Mouse (Mus musculus) limb, embryonic 11.5 days (tissue): ENCODE results near the gene Bysl. TPM values are rescaled to one million over a fixed set of nuclear protein-coding genes. Genes with fewer than 3 reads are reported as not detected.
"Not testable (repeated sequence)": the region's sequence is repeated elsewhere in the genome, so short reads cannot be mapped to it uniquely, and the experiment has no call there.

ENCODE experiments used
- ATAC-seq: fragments of 200-750 bp; cut with Nextera tagmentation; 2 replicates; pipeline ENCODE4 v1.8.0; 2017; ENCODE audit warnings: low read depth; ENCODE audit not compliant: insufficient number of reproducible peaks, low FRiP score, low TSS enrichment
- DNase-seq: peaks from one replicate; pipeline ENCODE4 v3.0.0-alpha.2; 2015; ENCODE audit warnings: low spot score
- H3K27ac ChIP-seq: fragments of 300-500 bp; sonication (generic); replicated peaks from 2 replicates; pipeline ENCODE4 v1.5.1; 2014; ENCODE audit warnings: low read depth, mild to moderate bottlenecking, low read length
- H3K27me3 ChIP-seq: fragments of 300-500 bp; sonication (generic); 2 replicates; pipeline ENCODE4 v1.6.1; 2014; ENCODE audit warnings: mild to moderate bottlenecking, low read length, mixed read lengths; ENCODE audit not compliant: control insufficient read depth, insufficient read depth
- H3K36me3 ChIP-seq: fragments of 300-500 bp; sonication (generic); 2 replicates; pipeline ENCODE4 v1.6.1; 2014; ENCODE audit warnings: mild to moderate bottlenecking, low read length, moderate library complexity, mixed read lengths; ENCODE audit not compliant: control insufficient read depth, insufficient read depth
- H3K4me1 ChIP-seq: fragments of 300-500 bp; sonication (generic); 2 replicates; pipeline ENCODE4 v1.6.1; 2014; ENCODE audit warnings: low read length, mixed read lengths; ENCODE audit not compliant: control insufficient read depth, insufficient read depth
- H3K4me2 ChIP-seq: fragments of 300-500 bp; sonication (generic); 2 replicates; pipeline ENCODE4 v1.6.1; 2014; ENCODE audit warnings: low read depth, mild to moderate bottlenecking, moderate library complexity; ENCODE audit not compliant: severe bottlenecking
- H3K4me3 ChIP-seq: fragments of 300-500 bp; sonication (generic); 2 replicates; pipeline ENCODE4 v1.5.1; 2014; ENCODE audit warnings: low read depth, low read length
- H3K9ac ChIP-seq: fragments of 300-500 bp; sonication (generic); 2 replicates; pipeline ENCODE4 v1.6.1; 2014; ENCODE audit warnings: mild to moderate bottlenecking, low read length
- H3K9me3 ChIP-seq: fragments of 300-500 bp; sonication (generic); 2 replicates; pipeline ENCODE4 v1.6.1; 2016; ENCODE audit warnings: low read length; ENCODE audit not compliant: control insufficient read depth
- WGBS: fragments of 180-500 bp; shearing (Covaris S2); extraction: QIAGEN DNeasy Blood & Tissue Kit; methylation state at CpG from one replicate; pipeline ENCODE4 v1.1.7; 2014; 5-methylcytosine and 5-hydroxymethylcytosine counted together
- polyA plus RNA-seq: library from polyadenylated mRNA; unstranded; fragments of >200 nt; fragmentation: Nextera tagmentation; extraction: Ambion mirVana; gene quantifications from 2 replicates; pipeline ENCODE4 v1.2.1, GENCODE M21; 2014

Gene Bysl
- polyA plus RNA-seq, 1 experiment from 2014 or later: 30.7 TPM

GRCm38 (mm10) chr17:47598580-47599304 is 12.6 kb downstream of the Bysl start:
- H3K27ac ChIP-seq, H3K4me2 ChIP-seq: not testable (repeated sequence)
- peaks cover 16% of the 10 kb centered on the region; the same call in 1 of the 2 replicates for H3K36me3 ChIP-seq

GRCm38 (mm10) chr17:47597838-47598579 is 13.3 kb downstream of the Bysl start:
- Histone ChIP-seq H3K4me1 (peaks cover 24% of the 10 kb centered on the region), H3K9ac (no peak overlapping the region), H3K27ac (no peak overlapping the region), H3K9me3 (no peaks in the 10 kb centered on the region), H3K36me3 (peaks cover 14% of the 10 kb centered on the region; the same call in 1 of the 2 replicates), H3K27me3 (no peaks in the 10 kb centered on the region), H3K4me3 (no peak overlapping the region), H3K4me2 (no peak overlapping the region)
- 34% methylated on average over 10 of the region's 10 CpGs for WGBS
- peak; percentile 62 for DNase-seq
- no peak for ATAC-seq

More at GRCm38 (mm10) chr17:47598580-47599304, 12.6 kb downstream of the Bysl start:
- H3K9ac ChIP-seq, DNase-seq, ATAC-seq, H3K27me3 ChIP-seq, H3K9me3 ChIP-seq, H3K4me3 ChIP-seq: not testable (repeated sequence)
- 87% methylated on average over 10 of the region's 10 CpGs for WGBS
- peaks cover 24% of the 10 kb centered on the region for H3K4me1 ChIP-seq

GRCm38 (mm10) chr17:47597261-47597660 is 14.0 kb downstream of the Bysl start:
- ATAC-seq (no peak), DNase-seq (no peak)
- H3K4me2 ChIP-seq: peak overlapping the region; percentile 87
- H3K9me3 ChIP-seq: no peaks in the 10 kb centered on the region
- 64% methylated on average over 13 of the region's 13 CpGs for WGBS
- peaks cover 26% of the 10 kb centered on the region for H3K4me1 ChIP-seq
- H3K4me3 ChIP-seq: no peak overlapping the region
- peak overlapping the region; percentile 47; the same call in 1 of the 2 replicates for H3K27ac ChIP-seq
- H3K9ac ChIP-seq: peak overlapping the region; percentile 37; the same call in 1 of the 2 replicates
- peaks cover 14% of the 10 kb centered on the region; the same call in 1 of the 2 replicates for H3K36me3 ChIP-seq
- H3K27me3 ChIP-seq: no peaks in the 10 kb centered on the region

- peak overlapping the region; percentile 87 for H3K4me2 ChIP-seq
- peaks cover 14% of the 10 kb centered on the region; the same call in 1 of the 2 replicates for H3K36me3 ChIP-seq
- ATAC-seq (no peak), DNase-seq (no peak)
- 69% methylated on average over 5 of the region's 5 CpGs for WGBS
- no peak overlapping the region; the same call in 1 of the 2 replicates for H3K4me3 ChIP-seq
- H3K9ac ChIP-seq: peak overlapping the region; percentile 89
- H3K9me3 ChIP-seq: no peaks in the 10 kb centered on the region
- peak overlapping the region; percentile 91; the same call in 1 of the 2 replicates for H3K27ac ChIP-seq
- H3K27me3 ChIP-seq: no peaks in the 10 kb centered on the region
- H3K4me1 ChIP-seq: peaks cover 26% of the 10 kb centered on the region
Measured at GRCm38 (mm10) chr17:47596839-47597164, 14.5 kb downstream of the Bysl start.

GRCm38 (mm10) chr17:47596162-47596838 is 15.0 kb downstream of the Bysl start:
- peaks cover 11% of the 10 kb centered on the region; the same call in 1 of the 2 replicates for H3K36me3 ChIP-seq

GRCm38 (mm10) chr17:47595248-47596161 is 15.8 kb downstream of the Bysl start:
- Histone ChIP-seq H3K9me3 (no peaks in the 10 kb centered on the region), H3K27me3 (no peaks in the 10 kb centered on the region), H3K4me2 (peak overlapping the region; percentile 87), H3K9ac (peak overlapping the region; percentile 89), H3K36me3 (peaks cover 8% of the 10 kb centered on the region; the same call in 1 of the 2 replicates), H3K27ac (peak overlapping the region; percentile 91), H3K4me3 (peak overlapping the region; percentile 92), H3K4me1 (peaks cover 26% of the 10 kb centered on the region)
- DNase-seq (peak; percentile 79), ATAC-seq (peak; percentile 69)
- 1% methylated on average over 21 of the region's 21 CpGs for WGBS

More at GRCm38 (mm10) chr17:47596162-47596838, 15.0 kb downstream of the Bysl start:
- Histone ChIP-seq H3K4me1 (peaks cover 26% of the 10 kb centered on the region), H3K27ac (peak overlapping the region; percentile 91), H3K4me2 (peak overlapping the region; percentile 87), H3K9me3 (no peaks in the 10 kb centered on the region), H3K27me3 (no peaks in the 10 kb centered on the region), H3K9ac (peak overlapping the region; percentile 89), H3K4me3 (peak overlapping the region; percentile 92)
- ATAC-seq: no peak
- DNase-seq: no peak
- 26% methylated on average over 6 of the region's 6 CpGs for WGBS

- ATAC-seq (no peak), DNase-seq (peak; percentile 65)
- Histone ChIP-seq H3K27ac (peak overlapping the region; percentile 91), H3K9me3 (no peaks in the 10 kb centered on the region), H3K27me3 (no peaks in the 10 kb centered on the region), H3K4me3 (peak overlapping the region; percentile 92), H3K9ac (peak overlapping the region; percentile 89), H3K4me2 (peak overlapping the region; percentile 87), H3K36me3 (peaks cover 8% of the 10 kb centered on the region; the same call in 1 of the 2 replicates), H3K4me1 (peaks cover 26% of the 10 kb centered on the region)
- WGBS: 0% methylated on average over 8 of the region's 9 CpGs
Measured at GRCm38 (mm10) chr17:47594969-47595247, 16.4 kb downstream of the Bysl start.
